Mouse (Mus musculus): ENCODE results near the gene Uts2r. TPM values are rescaled to one million over a fixed set of nuclear protein-coding genes. Genes with fewer than 3 reads are reported as not detected.
A peak's percentile ranks its signal among the peaks of the same experiment; 100 is the strongest.

Uts2r gene
- total and polyA plus RNA-seq, 3 experiments, result 0.20 to 1.9 (median 0.37) TPM

DNA sequence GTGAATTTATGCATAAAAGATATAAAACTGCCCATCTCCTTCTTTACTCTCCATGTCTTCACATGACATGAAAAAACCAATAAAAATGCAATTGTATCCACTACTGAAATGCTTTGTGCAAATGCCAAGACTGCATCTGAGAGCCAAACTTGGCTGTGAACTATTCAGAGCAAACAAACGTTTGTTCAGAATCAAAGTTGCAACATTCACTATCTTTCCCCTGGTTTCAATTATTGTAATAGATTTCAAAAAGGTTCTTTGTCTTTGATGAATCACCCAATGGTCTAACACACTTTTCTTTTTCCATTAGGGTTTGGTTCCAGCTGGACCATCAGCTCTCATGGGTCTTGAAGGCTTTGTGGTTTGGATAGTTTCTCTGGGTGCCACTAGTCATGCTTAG lies 30.5 kb upstream of the Uts2r start:
- DNase-seq, result no peak
- no peak overlapping the region for H3K4me3 ChIP-seq
- intact Hi-C loops (cut with DNase I), result no loop called here
- 62% methylated on average over 1 of the region's 1 CpGs for WGBS
- no peak for TF ChIP-seq EP300 (IDR thresholded peaks at IDR 0.05; ENCODE audit: insufficient read depth, low read depth, low read length)
- TF ChIP-seq CTCF (IDR thresholded peaks at IDR 0.05), result no peak
- no peak for TF ChIP-seq POLR2A (IDR thresholded peaks at IDR 0.05; ENCODE audit: insufficient read depth, low read depth, low read length)
- no peaks in the 10 kb centered on the region for H3K36me3 ChIP-seq (ENCODE audit: control insufficient read depth, insufficient read depth, low read length)
- H3K27me3 ChIP-seq (ENCODE audit: control insufficient read depth, insufficient read depth, low read length), result no peaks in the 10 kb centered on the region
- H3K4me1 ChIP-seq (ENCODE audit: control insufficient read depth, insufficient read depth, low read length), result no peaks in the 10 kb centered on the region
- no peak overlapping the region for H3K27ac ChIP-seq
- H3K9ac ChIP-seq (ENCODE audit: low read depth, low read length), result no peak overlapping the region
- no peaks in the 10 kb centered on the region for H3K79me2 ChIP-seq (replicated peaks; ENCODE audit: control insufficient read depth, insufficient read depth, low read length)

GRCm38 (mm10) chr11:121134600-121134999 lies 25.5 kb upstream of the Uts2r start:
- Histone ChIP-seq H3K36me3 (ENCODE audit: control insufficient read depth, insufficient read depth, low read length) (no peaks in the 10 kb centered on the region), H3K9ac (ENCODE audit: low read depth, low read length) (no peak overlapping the region), H3K4me1 (ENCODE audit: control insufficient read depth, insufficient read depth, low read length) (no peaks in the 10 kb centered on the region), H3K27ac (no peak overlapping the region), H3K4me3 (no peak overlapping the region), H3K79me2 (replicated peaks; ENCODE audit: control insufficient read depth, insufficient read depth, low read length) (no peaks in the 10 kb centered on the region), H3K27me3 (ENCODE audit: control insufficient read depth, insufficient read depth, low read length) (no peaks in the 10 kb centered on the region)
- DNase-seq, result no peak
- intact Hi-C loops (cut with DNase I), result no loop called here
- WGBS, result 69% methylated on average over 1 of the region's 1 CpGs
- TF ChIP-seq POLR2A (IDR thresholded peaks at IDR 0.05; ENCODE audit: insufficient read depth, low read depth, low read length) (no peak), CTCF (IDR thresholded peaks at IDR 0.05) (no peak), EP300 (IDR thresholded peaks at IDR 0.05; ENCODE audit: insufficient read depth, low read depth, low read length) (no peak)

DNA sequence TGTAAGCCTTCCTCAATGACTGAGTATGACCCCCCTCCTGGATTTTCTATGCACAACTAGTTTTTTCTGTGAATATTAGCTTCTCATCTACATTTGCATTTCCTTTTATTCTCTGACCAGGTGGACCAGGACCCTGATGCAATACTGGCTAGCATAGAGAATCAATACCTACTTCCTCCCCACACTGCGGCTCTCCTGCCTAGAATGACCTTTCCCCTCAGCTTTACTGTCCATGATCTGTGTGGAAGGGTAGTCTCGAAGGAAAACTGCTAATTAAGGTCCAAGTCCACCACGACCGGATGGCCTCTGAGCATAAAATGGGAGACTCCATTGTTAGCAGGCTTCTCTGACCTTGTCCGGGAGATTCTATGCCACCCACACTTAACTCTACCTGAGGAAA lies 22.4 kb upstream of the Uts2r start:
- intact Hi-C loops (cut with DNase I), result no loop called here
- 85% methylated on average over 5 of the region's 5 CpGs for WGBS
- H3K4me3 ChIP-seq, result no peak overlapping the region
- no peaks in the 10 kb centered on the region for H3K27me3 ChIP-seq (ENCODE audit: control insufficient read depth, insufficient read depth, low read length)
- TF ChIP-seq CTCF (IDR thresholded peaks at IDR 0.05) (no peak), POLR2A (IDR thresholded peaks at IDR 0.05; ENCODE audit: insufficient read depth, low read depth, low read length) (no peak), EP300 (IDR thresholded peaks at IDR 0.05; ENCODE audit: insufficient read depth, low read depth, low read length) (no peak)
- no peaks in the 10 kb centered on the region for H3K36me3 ChIP-seq (ENCODE audit: control insufficient read depth, insufficient read depth, low read length)
- H3K9ac ChIP-seq (ENCODE audit: low read depth, low read length), result no peak overlapping the region
- no peaks in the 10 kb centered on the region for H3K4me1 ChIP-seq (ENCODE audit: control insufficient read depth, insufficient read depth, low read length)
- no peak for DNase-seq
- H3K27ac ChIP-seq, result no peak overlapping the region
- H3K79me2 ChIP-seq (replicated peaks; ENCODE audit: control insufficient read depth, insufficient read depth, low read length), result no peaks in the 10 kb centered on the region

DNA sequence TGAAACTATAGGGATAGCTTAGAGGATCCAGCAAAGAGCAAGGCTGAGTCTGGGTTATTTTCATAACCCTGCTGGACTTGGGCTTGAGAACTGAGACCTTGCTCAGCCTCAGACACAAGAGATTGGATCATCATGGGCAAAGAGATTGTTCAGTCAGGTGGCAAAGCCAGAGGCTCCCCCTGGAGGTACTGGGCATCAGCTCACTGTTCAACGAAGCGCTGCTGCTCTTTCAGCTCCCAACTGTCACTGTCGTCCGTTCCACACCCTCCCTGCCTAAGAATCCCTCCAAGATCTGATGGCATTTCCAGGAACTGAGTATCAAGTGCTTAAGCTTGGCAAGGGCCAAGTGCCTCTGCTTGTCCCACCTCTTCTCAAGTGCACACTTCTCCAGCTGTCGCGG lies 21.3 kb upstream of the Uts2r start:
- H3K9ac ChIP-seq (ENCODE audit: low read depth, low read length), result no peak overlapping the region
- intact Hi-C loops (cut with DNase I), result no loop called here
- 31% methylated on average over 6 of the region's 6 CpGs for whole genome bisulfite sequencing

DNA sequence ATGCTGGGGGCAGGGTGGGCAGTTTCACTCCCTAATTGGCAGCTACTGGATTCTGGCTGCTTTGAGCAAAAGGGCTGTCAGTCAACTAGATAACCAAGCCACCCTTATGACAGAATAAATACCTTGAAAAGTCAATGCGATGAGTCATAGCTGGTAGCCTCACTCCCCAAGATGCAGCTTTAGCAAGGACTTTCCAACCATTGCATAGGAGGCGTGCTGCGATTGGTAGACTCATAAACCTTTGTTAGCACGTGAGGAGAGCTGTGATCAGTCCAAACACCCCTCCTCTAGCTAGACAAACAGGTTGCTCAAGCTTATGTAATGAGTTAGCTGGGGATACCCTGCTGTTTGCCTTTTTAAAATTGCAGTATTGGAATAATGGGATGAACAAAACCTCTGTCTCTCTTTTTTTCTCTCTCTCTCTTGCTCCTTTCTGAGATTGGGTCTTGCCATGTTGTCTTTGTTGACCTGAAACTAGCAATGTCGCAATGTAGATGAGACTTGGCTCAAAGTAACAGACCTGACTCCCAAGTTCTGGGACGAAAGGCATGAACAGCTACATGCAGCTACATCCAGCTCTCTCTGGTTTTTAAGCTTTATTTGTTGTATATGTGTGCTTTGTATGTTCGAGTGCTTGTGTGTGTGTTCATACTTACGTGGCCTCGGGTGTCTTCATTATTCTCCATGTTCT lies 16.6 kb upstream of the Uts2r start:
- H3K27me3 ChIP-seq (ENCODE audit: control insufficient read depth, insufficient read depth, low read length), result no peaks in the 10 kb centered on the region

More for the DNA sequence above, 21.3 kb upstream of the Uts2r start:
- Histone ChIP-seq H3K4me3 (no peak overlapping the region), H3K4me1 (ENCODE audit: control insufficient read depth, insufficient read depth, low read length) (no peaks in the 10 kb centered on the region), H3K79me2 (replicated peaks; ENCODE audit: control insufficient read depth, insufficient read depth, low read length) (no peaks in the 10 kb centered on the region), H3K27me3 (ENCODE audit: control insufficient read depth, insufficient read depth, low read length) (no peaks in the 10 kb centered on the region), H3K36me3 (ENCODE audit: control insufficient read depth, insufficient read depth, low read length) (no peaks in the 10 kb centered on the region), H3K27ac (no peak overlapping the region)
- TF ChIP-seq CTCF (IDR thresholded peaks at IDR 0.05) (peak; percentile 59), POLR2A (IDR thresholded peaks at IDR 0.05; ENCODE audit: insufficient read depth, low read depth, low read length) (no peak)
- DNase-seq, result no peak

GRCm38 (mm10) chr11:121145865-121146264 lies 14.2 kb upstream of the Uts2r start, which contains the start of gene Tex19.1:
Gene Tex19.1 (plus strand): TSS chr11:121146143.
- Histone ChIP-seq H3K27ac (no peak within 1 kb of the TSS), H3K27me3 (ENCODE audit: control insufficient read depth, insufficient read depth, low read length) (no peaks in the 10 kb centered on the region), H3K36me3 (ENCODE audit: control insufficient read depth, insufficient read depth, low read length) (no peaks in the 10 kb centered on the region), H3K4me1 (ENCODE audit: control insufficient read depth, insufficient read depth, low read length) (no peaks in the 10 kb centered on the region), H3K9ac (ENCODE audit: low read depth, low read length) (no peak within 1 kb of the TSS), H3K79me2 (replicated peaks; ENCODE audit: control insufficient read depth, insufficient read depth, low read length) (no peaks in the 10 kb centered on the region), H3K4me3 (no peak within 1 kb of the TSS)
- intact Hi-C loops (cut with DNase I), result no loop called here
- 87% methylated on average over 22 of the region's 22 CpGs for WGBS
- TF ChIP-seq EP300 (IDR thresholded peaks at IDR 0.05; ENCODE audit: insufficient read depth, low read depth, low read length), result no peak
- no peak for TF ChIP-seq POLR2A (IDR thresholded peaks at IDR 0.05; ENCODE audit: insufficient read depth, low read depth, low read length)
- TF ChIP-seq CTCF (IDR thresholded peaks at IDR 0.05), result no peak
- no peak for DNase-seq

More for the DNA sequence above, 16.6 kb upstream of the Uts2r start:
- TF ChIP-seq CTCF (IDR thresholded peaks at IDR 0.05) (no peak), POLR2A (IDR thresholded peaks at IDR 0.05; ENCODE audit: insufficient read depth, low read depth, low read length) (no peak), EP300 (IDR thresholded peaks at IDR 0.05; ENCODE audit: insufficient read depth, low read depth, low read length) (no peak)
- no peak overlapping the region for H3K4me3 ChIP-seq
- no peak overlapping the region for H3K27ac ChIP-seq
- no peak overlapping the region for H3K9ac ChIP-seq (ENCODE audit: low read depth, low read length)
- no peaks in the 10 kb centered on the region for H3K4me1 ChIP-seq (ENCODE audit: control insufficient read depth, insufficient read depth, low read length)
- no peaks in the 10 kb centered on the region for H3K79me2 ChIP-seq (replicated peaks; ENCODE audit: control insufficient read depth, insufficient read depth, low read length)
- DNase-seq, result no peak
- intact Hi-C loops (cut with DNase I), result no loop called here
- 83% methylated on average over 9 of the region's 9 CpGs for WGBS
- H3K36me3 ChIP-seq (ENCODE audit: control insufficient read depth, insufficient read depth, low read length), result no peaks in the 10 kb centered on the region
